Mouse (Mus musculus): ENCODE data around the gene Garnl3. TPM values are rescaled to one million over a fixed set of nuclear protein-coding genes. Genes with fewer than 3 reads are reported as not detected.

Garnl3 gene
- polyA plus RNA-seq, 1 experiment from 2014 or later: 12.2 TPM

- H3K9ac ChIP-seq: no peak overlapping the region
- ATAC-seq: no peak
- WGBS: 98% methylated on average over 2 of the region's 2 CpGs
Observed at GRCm38 (mm10) chr2:32999752-33000151, 131.7 kb downstream of the Garnl3 start.

GRCm38 (mm10) chr2:32997792-32998191 lies 133.7 kb downstream of the Garnl3 start:
- WGBS: 83% methylated on average over 4 of the region's 4 CpGs
- Histone ChIP-seq H3K9ac (no peak overlapping the region), H3K36me3 (ENCODE audit: poor library complexity, severe bottlenecking) (0 out of 2 replicates have a peak, but pooled peaks cover 3% of the 10 kb centered on the region), H3K4me2 (no peak overlapping the region), H3K27me3 (no peaks in the 10 kb centered on the region), H3K4me3 (no peak overlapping the region), H3K27ac (no peak overlapping the region), H3K9me3 (replicated peaks) (no peaks in the 10 kb centered on the region), H3K4me1 (no peaks in the 10 kb centered on the region)
- ATAC-seq: no peak

More at GRCm38 (mm10) chr2:32999752-33000151, 131.7 kb downstream of the Garnl3 start:
- H3K27ac ChIP-seq: no peak overlapping the region
- no peak overlapping the region for H3K4me2 ChIP-seq
- no peaks in the 10 kb centered on the region for H3K9me3 ChIP-seq (replicated peaks)
- 0 out of 2 replicates have a peak, but pooled peaks cover 3% of the 10 kb centered on the region for H3K36me3 ChIP-seq (ENCODE audit: poor library complexity, severe bottlenecking)
- no peak overlapping the region for H3K4me3 ChIP-seq
- no peaks in the 10 kb centered on the region for H3K27me3 ChIP-seq
- H3K4me1 ChIP-seq: no peaks in the 10 kb centered on the region

GRCm38 (mm10) chr2:32997081-32997480 lies 134.4 kb downstream of the Garnl3 start:
- Histone ChIP-seq H3K36me3 (ENCODE audit: poor library complexity, severe bottlenecking) (no peaks in the 10 kb centered on the region), H3K4me2 (no peak overlapping the region), H3K4me3 (no peak overlapping the region), H3K4me1 (no peaks in the 10 kb centered on the region), H3K9ac (no peak overlapping the region), H3K9me3 (replicated peaks) (no peaks in the 10 kb centered on the region), H3K27ac (no peak overlapping the region), H3K27me3 (no peaks in the 10 kb centered on the region)
- ATAC-seq: no peak
- 59% methylated on average over 6 of the region's 6 CpGs for WGBS

GRCm38 (mm10) chr2:32992130-32992529 lies 139.3 kb downstream of the Garnl3 start:
- H3K4me1 ChIP-seq: no peaks in the 10 kb centered on the region
- no peak overlapping the region for H3K4me3 ChIP-seq
- no peaks in the 10 kb centered on the region for H3K27me3 ChIP-seq
- WGBS: 79% methylated on average over 6 of the region's 6 CpGs
- H3K27ac ChIP-seq: no peak overlapping the region
- H3K9me3 ChIP-seq (replicated peaks): no peaks in the 10 kb centered on the region
- ATAC-seq: no peak
- no peak overlapping the region for H3K9ac ChIP-seq
- H3K36me3 ChIP-seq (ENCODE audit: poor library complexity, severe bottlenecking): no peaks in the 10 kb centered on the region
- no peak overlapping the region for H3K4me2 ChIP-seq

GRCm38 (mm10) chr2:32990167-32990832 lies 141.2 kb downstream of the Garnl3 start:
- no peak overlapping the region for H3K27ac ChIP-seq
- no peak overlapping the region for H3K9ac ChIP-seq
- H3K9me3 ChIP-seq (replicated peaks): no peaks in the 10 kb centered on the region
- H3K27me3 ChIP-seq: no peaks in the 10 kb centered on the region
- no peaks in the 10 kb centered on the region for H3K4me1 ChIP-seq
- no peak for ATAC-seq
- no peaks in the 10 kb centered on the region for H3K36me3 ChIP-seq (ENCODE audit: poor library complexity, severe bottlenecking)
- no peak overlapping the region for H3K4me2 ChIP-seq
- no peak overlapping the region for H3K4me3 ChIP-seq
- 61% methylated on average over 13 of the region's 13 CpGs for WGBS

- H3K27ac ChIP-seq: no peak overlapping the region
- ATAC-seq: no peak
- no peak overlapping the region for H3K4me2 ChIP-seq
- WGBS: 76% methylated on average over 3 of the region's 3 CpGs
- H3K9ac ChIP-seq: no peak overlapping the region
- no peaks in the 10 kb centered on the region for H3K9me3 ChIP-seq (replicated peaks)
- H3K4me3 ChIP-seq: no peak overlapping the region
- no peaks in the 10 kb centered on the region for H3K4me1 ChIP-seq
- no peaks in the 10 kb centered on the region for H3K36me3 ChIP-seq (ENCODE audit: poor library complexity, severe bottlenecking)
- peaks cover 4% of the 10 kb centered on the region; the same call in 1 of the 2 replicates for H3K27me3 ChIP-seq
Observed at GRCm38 (mm10) chr2:32989376-32989775, 142.1 kb downstream of the Garnl3 start.

- no peak overlapping the region for H3K4me3 ChIP-seq
- H3K4me1 ChIP-seq: peaks cover 15% of the 10 kb centered on the region
- H3K27ac ChIP-seq: no peak overlapping the region
- ATAC-seq: no peak
- no peaks in the 10 kb centered on the region for H3K9me3 ChIP-seq (replicated peaks)
- H3K36me3 ChIP-seq (ENCODE audit: poor library complexity, severe bottlenecking): no peaks in the 10 kb centered on the region
- WGBS: 74% methylated on average over 8 of the region's 8 CpGs
- H3K4me2 ChIP-seq: no peak overlapping the region
- H3K9ac ChIP-seq: no peak overlapping the region
- peaks cover 7% of the 10 kb centered on the region for H3K27me3 ChIP-seq
Observed at GRCm38 (mm10) chr2:32985844-32986243, 145.6 kb downstream of the Garnl3 start.

- Histone ChIP-seq H3K4me1 (peaks cover 19% of the 10 kb centered on the region), H3K4me2 (no peak overlapping the region), H3K4me3 (no peak overlapping the region), H3K27ac (no peak overlapping the region), H3K27me3 (peaks cover 7% of the 10 kb centered on the region), H3K36me3 (ENCODE audit: poor library complexity, severe bottlenecking) (no peaks in the 10 kb centered on the region), H3K9me3 (replicated peaks) (no peaks in the 10 kb centered on the region), H3K9ac (no peak overlapping the region)
- WGBS: 57% methylated on average over 6 of the region's 6 CpGs
- ATAC-seq: no peak
Observed at GRCm38 (mm10) chr2:32983617-32984016, 147.8 kb downstream of the Garnl3 start.

- H3K4me1 ChIP-seq: peaks cover 19% of the 10 kb centered on the region
- ATAC-seq: no peak
- 3% methylated on average over 4 of the region's 4 CpGs for WGBS
- H3K9me3 ChIP-seq (replicated peaks): no peaks in the 10 kb centered on the region
- H3K36me3 ChIP-seq (ENCODE audit: poor library complexity, severe bottlenecking): no peaks in the 10 kb centered on the region
- H3K4me2 ChIP-seq: peak overlapping the region; percentile 100
- H3K27me3 ChIP-seq: peaks cover 7% of the 10 kb centered on the region
- H3K4me3 ChIP-seq: peak overlapping the region; percentile 68
- H3K9ac ChIP-seq: peak overlapping the region; percentile 9; the same call in 1 of the 2 replicates
- H3K27ac ChIP-seq: no peak overlapping the region
Observed at GRCm38 (mm10) chr2:32982700-32983099, 148.8 kb downstream of the Garnl3 start.

- H3K27ac ChIP-seq: 0 out of 2 replicates have a peak within 1 kb of the TSS, but pooled peaks have one; percentile 5
- peak within 1 kb of the TSS; percentile 91 for H3K9ac ChIP-seq
- no peaks in the 10 kb centered on the region for H3K36me3 ChIP-seq (ENCODE audit: poor library complexity, severe bottlenecking)
- peak; percentile 98 for ATAC-seq
- WGBS: under 1% methylated on average over 43 of the region's 50 CpGs
- H3K4me1 ChIP-seq: peaks cover 19% of the 10 kb centered on the region
- H3K4me2 ChIP-seq: peak within 1 kb of the TSS; percentile 100
- H3K9me3 ChIP-seq (replicated peaks): no peaks in the 10 kb centered on the region
- H3K4me3 ChIP-seq: peak within 1 kb of the TSS; percentile 68
- peaks cover 7% of the 10 kb centered on the region for H3K27me3 ChIP-seq
Observed at GRCm38 (mm10) chr2:32981725-32982271, 149.7 kb downstream of the Garnl3 start, which contains the start of gene Slc2a8. Slc2a8 (minus strand) TSS chr2:32982083.

- Histone ChIP-seq H3K9ac (peak overlapping the region; percentile 91), H3K36me3 (ENCODE audit: poor library complexity, severe bottlenecking) (peaks cover 3% of the 10 kb centered on the region; the same call in 1 of the 2 replicates), H3K27ac (0 out of 2 replicates have a peak overlapping the region, but pooled peaks have one; percentile 5), H3K9me3 (replicated peaks) (no peaks in the 10 kb centered on the region), H3K27me3 (peaks cover 7% of the 10 kb centered on the region), H3K4me1 (peaks cover 19% of the 10 kb centered on the region), H3K4me3 (peak overlapping the region; percentile 68), H3K4me2 (peak overlapping the region; percentile 100)
- 2% methylated on average over 23 of the region's 23 CpGs for WGBS
- peak; percentile 36 for ATAC-seq
Observed at GRCm38 (mm10) chr2:32981281-32981680, 150.2 kb downstream of the Garnl3 start.

GRCm38 (mm10) chr2:32979675-32980074 lies 151.8 kb downstream of the Garnl3 start:
- WGBS: 88% methylated on average over 7 of the region's 7 CpGs
- Histone ChIP-seq H3K9me3 (replicated peaks) (no peaks in the 10 kb centered on the region), H3K4me1 (peaks cover 19% of the 10 kb centered on the region), H3K9ac (no peak overlapping the region), H3K4me2 (no peak overlapping the region), H3K27me3 (peaks cover 6% of the 10 kb centered on the region), H3K36me3 (ENCODE audit: poor library complexity, severe bottlenecking) (peaks cover 18% of the 10 kb centered on the region), H3K4me3 (no peak overlapping the region), H3K27ac (no peak overlapping the region)
- no peak for ATAC-seq

Data from forebrain, embryonic 13.5 days (tissue).